Mouse (Mus musculus): Measurements from ENCODE around the gene Ube2r2. TPM values are rescaled to one million over a fixed set of nuclear protein-coding genes. Genes with fewer than 3 reads are reported as not detected.
A peak's percentile ranks its signal among the peaks of the same experiment; 100 is the strongest.

Ube2r2 gene
- polyA plus RNA-seq, 1 experiment from 2014 or later, result 68.7 TPM

GRCm38 (mm10) chr4:41158251-41158650, 22.7 kb downstream of the Ube2r2 start:
- Histone ChIP-seq H3K4me1 (replicated peaks; ENCODE audit: control insufficient read depth, insufficient read depth, low read length) (no peaks in the 10 kb centered on the region), H3K9me3 (ENCODE audit: control insufficient read depth, low read length) (no peaks in the 10 kb centered on the region), H3K4me3 (replicated peaks; ENCODE audit: low read length) (no peak overlapping the region), H3K9ac (no peak overlapping the region), H3K27me3 (ENCODE audit: control insufficient read depth, insufficient read depth, low read length) (no peaks in the 10 kb centered on the region), H3K4me2 (replicated peaks) (no peak overlapping the region), H3K36me3 (replicated peaks; ENCODE audit: control insufficient read depth, insufficient read depth) (no peaks in the 10 kb centered on the region; the same call in 1 of the 2 replicates), H3K27ac (no peak overlapping the region)
- DNase-seq (ENCODE audit: low spot score), result no peak
- ATAC-seq (ENCODE audit: low FRiP score), result no peak
- WGBS, result 100% methylated on average over 1 of the region's 1 CpGs

GRCm38 (mm10) chr4:41161232-41161631, 25.7 kb downstream of the Ube2r2 start:
- 98% methylated on average over 3 of the region's 3 CpGs for WGBS
- no peaks in the 10 kb centered on the region for H3K9me3 ChIP-seq (ENCODE audit: control insufficient read depth, low read length)

GRCm38 (mm10) chr4:41164974-41165373, 29.4 kb downstream of the Ube2r2 start:
- no peaks in the 10 kb centered on the region for H3K27me3 ChIP-seq (ENCODE audit: control insufficient read depth, insufficient read depth, low read length)
- H3K9me3 ChIP-seq (ENCODE audit: control insufficient read depth, low read length), result no peaks in the 10 kb centered on the region
- peaks cover 15% of the 10 kb centered on the region; the same call in 1 of the 2 replicates for H3K36me3 ChIP-seq (replicated peaks; ENCODE audit: control insufficient read depth, insufficient read depth)
- WGBS, result 23% methylated on average over 2 of the region's 2 CpGs
- no peak overlapping the region for H3K9ac ChIP-seq
- H3K4me2 ChIP-seq (replicated peaks), result no peak overlapping the region
- ATAC-seq (ENCODE audit: low FRiP score), result no peak
- no peaks in the 10 kb centered on the region for H3K4me1 ChIP-seq (replicated peaks; ENCODE audit: control insufficient read depth, insufficient read depth, low read length)
- no peak for DNase-seq (ENCODE audit: low spot score)
- no peak overlapping the region for H3K4me3 ChIP-seq (replicated peaks; ENCODE audit: low read length)
- peak overlapping the region; percentile 56 for H3K27ac ChIP-seq

More at GRCm38 (mm10) chr4:41161232-41161631, 25.7 kb downstream of the Ube2r2 start:
- Histone ChIP-seq H3K36me3 (replicated peaks; ENCODE audit: control insufficient read depth, insufficient read depth) (no peaks in the 10 kb centered on the region; the same call in 1 of the 2 replicates), H3K9ac (no peak overlapping the region), H3K4me3 (replicated peaks; ENCODE audit: low read length) (no peak overlapping the region), H3K4me2 (replicated peaks) (no peak overlapping the region), H3K27me3 (ENCODE audit: control insufficient read depth, insufficient read depth, low read length) (no peaks in the 10 kb centered on the region), H3K27ac (no peak overlapping the region), H3K4me1 (replicated peaks; ENCODE audit: control insufficient read depth, insufficient read depth, low read length) (no peaks in the 10 kb centered on the region)
- ATAC-seq (ENCODE audit: low FRiP score) (no peak), DNase-seq (ENCODE audit: low spot score) (no peak)

GRCm38 (mm10) chr4:41165693-41166475, 30.3 kb downstream of the Ube2r2 start:
- Histone ChIP-seq H3K36me3 (replicated peaks; ENCODE audit: control insufficient read depth, insufficient read depth) (peaks cover 15% of the 10 kb centered on the region; the same call in 1 of the 2 replicates), H3K9me3 (ENCODE audit: control insufficient read depth, low read length) (no peaks in the 10 kb centered on the region), H3K27me3 (ENCODE audit: control insufficient read depth, insufficient read depth, low read length) (no peaks in the 10 kb centered on the region), H3K4me3 (replicated peaks; ENCODE audit: low read length) (no peak overlapping the region), H3K9ac (no peak overlapping the region), H3K4me2 (replicated peaks) (no peak overlapping the region), H3K4me1 (replicated peaks; ENCODE audit: control insufficient read depth, insufficient read depth, low read length) (no peaks in the 10 kb centered on the region), H3K27ac (peak overlapping the region; percentile 56)
- 78% methylated on average over 6 of the region's 6 CpGs for WGBS
- DNase-seq (ENCODE audit: low spot score) (peak; percentile 90), ATAC-seq (ENCODE audit: low FRiP score) (peak; percentile 57; the same call in 1 of the 2 replicates)

- ATAC-seq (ENCODE audit: low FRiP score) (no peak), DNase-seq (ENCODE audit: low spot score) (no peak)
- peaks cover 32% of the 10 kb centered on the region for H3K36me3 ChIP-seq (replicated peaks; ENCODE audit: control insufficient read depth, insufficient read depth)
- no peak overlapping the region for H3K27ac ChIP-seq
- H3K27me3 ChIP-seq (ENCODE audit: control insufficient read depth, insufficient read depth, low read length), result no peaks in the 10 kb centered on the region
- H3K9ac ChIP-seq, result no peak overlapping the region
- no peaks in the 10 kb centered on the region for H3K9me3 ChIP-seq (ENCODE audit: control insufficient read depth, low read length)
- no peak overlapping the region for H3K4me2 ChIP-seq (replicated peaks)
- no peak overlapping the region for H3K4me3 ChIP-seq (replicated peaks; ENCODE audit: low read length)
- 86% methylated on average over 2 of the region's 2 CpGs for WGBS
- H3K4me1 ChIP-seq (replicated peaks; ENCODE audit: control insufficient read depth, insufficient read depth, low read length), result no peaks in the 10 kb centered on the region
Measured at GRCm38 (mm10) chr4:41170970-41171369, 35.4 kb downstream of the Ube2r2 start.

GRCm38 (mm10) chr4:41174631-41175030, 39.1 kb downstream of the Ube2r2 start:
- Histone ChIP-seq H3K4me1 (replicated peaks; ENCODE audit: control insufficient read depth, insufficient read depth, low read length) (no peaks in the 10 kb centered on the region), H3K9ac (no peak overlapping the region), H3K27ac (no peak overlapping the region), H3K27me3 (ENCODE audit: control insufficient read depth, insufficient read depth, low read length) (no peaks in the 10 kb centered on the region), H3K9me3 (ENCODE audit: control insufficient read depth, low read length) (no peaks in the 10 kb centered on the region), H3K4me3 (replicated peaks; ENCODE audit: low read length) (no peak overlapping the region), H3K36me3 (replicated peaks; ENCODE audit: control insufficient read depth, insufficient read depth) (peaks cover 47% of the 10 kb centered on the region), H3K4me2 (replicated peaks) (no peak overlapping the region)
- DNase-seq (ENCODE audit: low spot score), result no peak
- ATAC-seq (ENCODE audit: low FRiP score), result no peak
- WGBS, result 88% methylated on average over 2 of the region's 2 CpGs

- no peaks in the 10 kb centered on the region for H3K4me1 ChIP-seq (replicated peaks; ENCODE audit: control insufficient read depth, insufficient read depth, low read length)
- H3K9me3 ChIP-seq (ENCODE audit: control insufficient read depth, low read length), result no peaks in the 10 kb centered on the region
- no peak overlapping the region for H3K4me2 ChIP-seq (replicated peaks)
- H3K27me3 ChIP-seq (ENCODE audit: control insufficient read depth, insufficient read depth, low read length), result no peaks in the 10 kb centered on the region
- H3K27ac ChIP-seq, result no peak overlapping the region
- WGBS, result 89% methylated on average over 15 of the region's 15 CpGs
- H3K36me3 ChIP-seq (replicated peaks; ENCODE audit: control insufficient read depth, insufficient read depth), result peaks cover 63% of the 10 kb centered on the region
- no peak overlapping the region for H3K4me3 ChIP-seq (replicated peaks; ENCODE audit: low read length)
- no peak for DNase-seq (ENCODE audit: low spot score)
- no peak for ATAC-seq (ENCODE audit: low FRiP score)
- H3K9ac ChIP-seq, result no peak overlapping the region
Measured at GRCm38 (mm10) chr4:41179825-41180725, 44.5 kb downstream of the Ube2r2 start.

GRCm38 (mm10) chr4:41189809-41190208, 54.3 kb downstream of the Ube2r2 start:
- H3K9me3 ChIP-seq (ENCODE audit: control insufficient read depth, low read length), result no peaks in the 10 kb centered on the region
- ATAC-seq (ENCODE audit: low FRiP score) (no peak), DNase-seq (ENCODE audit: low spot score) (no peak)
- H3K27me3 ChIP-seq (ENCODE audit: control insufficient read depth, insufficient read depth, low read length), result no peaks in the 10 kb centered on the region
- H3K4me3 ChIP-seq (replicated peaks; ENCODE audit: low read length), result no peak overlapping the region
- 93% methylated on average over 2 of the region's 2 CpGs for WGBS
- H3K4me2 ChIP-seq (replicated peaks), result no peak overlapping the region
- no peak overlapping the region for H3K9ac ChIP-seq
- H3K27ac ChIP-seq, result no peak overlapping the region
- H3K4me1 ChIP-seq (replicated peaks; ENCODE audit: control insufficient read depth, insufficient read depth, low read length), result no peaks in the 10 kb centered on the region
- peaks cover 71% of the 10 kb centered on the region for H3K36me3 ChIP-seq (replicated peaks; ENCODE audit: control insufficient read depth, insufficient read depth)

All from hindbrain, embryonic 14.5 days (tissue).